Mouse (Mus musculus) thymus, adult 2 months (tissue): Measurements from ENCODE around the gene Gm42906.

Source experiments
- CTCF ChIP-seq: fragments of 200-500 bp; IDR thresholded peaks from 2 replicates; pipeline ENCODE4 v1.5.1; 2012; ENCODE audit warnings: mild to moderate bottlenecking, control low read depth, low read length, moderate library complexity, borderline replicate concordance; ENCODE audit not compliant: control insufficient read depth, poor library complexity, insufficient read depth; ENCODE audit errors: extremely low read depth
- POLR2A ChIP-seq: fragments of 200-500 bp; IDR thresholded peaks from 2 replicates; pipeline ENCODE4 v1.6.1; 2012; ENCODE audit warnings: mild to moderate bottlenecking, low read length, control low read depth, moderate library complexity; ENCODE audit not compliant: control insufficient read depth, poor library complexity, insufficient read depth; ENCODE audit errors: extremely low read depth

DNA sequence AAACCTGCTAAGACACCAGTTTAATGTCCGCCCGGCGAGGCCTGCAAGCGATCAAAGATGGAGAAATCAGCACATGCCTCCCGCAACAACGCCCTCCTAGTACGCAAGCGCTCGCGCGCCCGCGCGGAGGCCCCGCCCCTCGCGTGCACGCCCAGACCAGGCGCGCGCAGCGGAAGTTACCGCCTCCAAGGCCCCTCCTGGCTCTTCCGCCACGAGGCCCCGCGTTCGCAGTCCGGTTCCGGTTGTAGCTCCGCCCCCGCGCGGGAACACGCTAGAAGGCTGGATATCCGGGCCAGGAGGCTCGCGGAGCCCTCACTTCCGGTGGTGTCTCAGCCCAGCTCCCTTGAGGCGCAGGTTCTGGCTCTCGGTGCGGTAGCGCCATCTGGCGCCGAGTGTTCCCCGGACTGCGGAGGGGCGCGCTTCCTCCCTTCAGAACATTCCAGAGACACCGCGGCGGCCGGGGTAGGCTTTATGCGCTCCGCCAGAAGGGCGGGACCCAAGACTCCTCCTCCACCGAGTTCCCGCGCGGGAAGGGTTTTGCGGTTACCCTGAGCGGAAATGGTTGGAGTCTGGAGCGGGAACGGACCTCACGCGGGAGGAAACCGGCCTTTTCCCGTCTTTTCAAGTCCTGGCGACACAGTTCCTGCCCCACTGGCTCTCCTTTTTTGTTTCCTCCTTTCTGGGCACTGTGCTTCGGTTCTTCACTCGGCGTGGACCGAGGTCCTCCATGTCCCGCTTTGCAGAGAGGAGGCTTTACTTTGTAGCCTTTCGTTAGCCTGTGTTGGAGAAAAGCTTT lies 59.4 kb downstream of the Gm42906 start:
- TF ChIP-seq CTCF = peak; percentile 82
- peak; percentile 89 for TF ChIP-seq POLR2A
